Mouse (Mus musculus) CD4-positive, CD25-positive, alpha-beta regulatory T cell, adult 4 months (primary cell): ENCODE measurements around the gene Tppp. TPM values are rescaled to one million over a fixed set of nuclear protein-coding genes. Genes with fewer than 3 reads are reported as not detected.

Experiments
- polyA plus RNA-seq, 2 experiments: library from polyadenylated mRNA; unstranded; fragments of 100-300 nt; shearing (Covaris generic); gene quantifications; one replicate each; pipeline ENCODE4 v1.2.1; 2017

The Tppp gene
- polyA plus RNA-seq, 2 experiments from 2014 or later = 0.67 to 1.7 TPM

Other genes with a start within 250 kb of the Tppp start
- gene Nkd2, start 161.8 kb upstream of the Tppp start, polyA plus RNA-seq = under 1 TPM; 0.14 to 0.38 TPM
- 1 to 10 TPM; 1.2 to 2.0 TPM for gene Trip13, start 71.6 kb upstream of the Tppp start, polyA plus RNA-seq
- gene Brd9, start 71.6 kb upstream of the Tppp start, polyA plus RNA-seq = 10 to 100 TPM; 61.9 to 72.2 TPM
- not detected for gene Zdhhc11, start 45.6 kb upstream of the Tppp start, polyA plus RNA-seq
- 10 to 100 TPM; 10.2 to 11.0 TPM for gene Cep72, start 52.9 kb downstream of the Tppp start, polyA plus RNA-seq
- not detected for gene Slc9a3, start 112.0 kb downstream of the Tppp start, polyA plus RNA-seq
- gene Exoc3, start 199.3 kb downstream of the Tppp start, polyA plus RNA-seq = 10 to 100 TPM; 76.7 to 77.9 TPM